Mouse (Mus musculus): ENCODE results near the gene Zfp787. TPM values are rescaled to one million over a fixed set of nuclear protein-coding genes. Genes with fewer than 3 reads are reported as not detected.
"Not testable (repeated sequence)": the region's sequence is repeated elsewhere in the genome, so short reads cannot be mapped to it uniquely, and the experiment has no call there.

Gene Zfp787
- polyA plus RNA-seq, 1 experiment, result 54.2 TPM

DNA sequence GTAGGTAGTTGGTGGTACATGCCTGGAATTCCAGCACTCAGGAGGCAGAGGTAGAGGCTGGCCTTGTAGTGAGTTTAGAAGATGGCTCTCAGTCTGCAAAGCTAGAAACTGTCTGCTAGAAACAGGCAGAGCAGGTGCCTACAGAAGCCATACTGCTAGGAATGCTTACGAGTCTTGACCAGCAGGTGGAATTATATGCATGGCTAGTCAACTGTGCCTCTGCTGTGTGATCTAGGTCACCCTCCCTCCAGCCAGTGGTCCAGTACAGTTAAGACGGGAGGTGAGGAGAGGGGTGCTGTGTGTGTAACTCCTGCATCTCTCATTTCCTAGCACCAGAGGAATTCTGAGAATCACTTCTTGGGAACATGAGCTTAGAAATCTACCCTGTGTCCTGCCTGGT, 31.0 kb upstream of the Zfp787 start:
- WGBS, result 26% methylated on average over 2 of the region's 2 CpGs
- Histone ChIP-seq H3K4me1 (ENCODE audit: control insufficient read depth, insufficient read depth, low read length) (peaks cover 37% of the 10 kb centered on the region), H3K36me3 (ENCODE audit: control insufficient read depth, insufficient read depth, low read length) (peaks cover 1% of the 10 kb centered on the region; the same call in 1 of the 2 replicates), H3K4me3 (ENCODE audit: insufficient read depth, low read depth, low read length) (no peak overlapping the region), H3K27me3 (replicated peaks; ENCODE audit: control insufficient read depth, insufficient read depth, low read length) (no peaks in the 10 kb centered on the region), H3K27ac (ENCODE audit: insufficient read depth, low read depth, low read length) (peak overlapping the region; percentile 45)
- TF ChIP-seq CTCF (conservative IDR thresholded peaks at IDR 0.05; ENCODE audit: insufficient read depth, insufficient read length, low read depth, low read length) (no peak; the same call in 1 of the 2 replicates), POLR2A (IDR thresholded peaks at IDR 0.05; ENCODE audit: low read depth, low read length) (no peak)
- DNase-seq, result peak; percentile 67

DNA sequence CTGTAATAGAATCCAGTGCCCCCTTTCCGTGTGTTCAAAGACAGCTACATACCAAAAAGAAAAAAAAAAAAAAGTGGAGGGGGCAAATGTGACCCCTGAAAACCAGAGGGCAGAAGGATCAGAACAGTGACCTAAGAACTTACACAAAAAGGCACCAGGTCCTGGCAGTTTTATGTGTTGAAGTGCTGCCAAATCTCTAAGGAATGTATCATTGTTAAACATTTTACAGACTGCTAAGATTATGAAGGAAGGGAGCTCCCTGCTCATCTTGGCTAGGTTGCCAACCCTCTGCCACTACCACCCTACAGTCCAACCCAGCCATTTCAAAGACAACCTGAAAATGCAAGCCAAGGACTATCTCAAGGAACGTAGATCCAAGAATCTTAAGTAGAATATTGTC, 30.4 kb upstream of the Zfp787 start:
- no peak overlapping the region for H3K4me3 ChIP-seq (ENCODE audit: insufficient read depth, low read depth, low read length)
- H3K27me3 ChIP-seq (replicated peaks; ENCODE audit: control insufficient read depth, insufficient read depth, low read length), result no peaks in the 10 kb centered on the region
- H3K27ac ChIP-seq (ENCODE audit: insufficient read depth, low read depth, low read length), result peak overlapping the region; percentile 51
- peak; percentile 79 for DNase-seq
- H3K4me1 ChIP-seq (ENCODE audit: control insufficient read depth, insufficient read depth, low read length), result peaks cover 37% of the 10 kb centered on the region
- H3K36me3 ChIP-seq (ENCODE audit: control insufficient read depth, insufficient read depth, low read length), result peaks cover 1% of the 10 kb centered on the region; the same call in 1 of the 2 replicates
- TF ChIP-seq POLR2A (IDR thresholded peaks at IDR 0.05; ENCODE audit: low read depth, low read length) (no peak), CTCF (conservative IDR thresholded peaks at IDR 0.05; ENCODE audit: insufficient read depth, insufficient read length, low read depth, low read length) (no peak)
- 60% methylated on average over 2 of the region's 2 CpGs for WGBS

DNA sequence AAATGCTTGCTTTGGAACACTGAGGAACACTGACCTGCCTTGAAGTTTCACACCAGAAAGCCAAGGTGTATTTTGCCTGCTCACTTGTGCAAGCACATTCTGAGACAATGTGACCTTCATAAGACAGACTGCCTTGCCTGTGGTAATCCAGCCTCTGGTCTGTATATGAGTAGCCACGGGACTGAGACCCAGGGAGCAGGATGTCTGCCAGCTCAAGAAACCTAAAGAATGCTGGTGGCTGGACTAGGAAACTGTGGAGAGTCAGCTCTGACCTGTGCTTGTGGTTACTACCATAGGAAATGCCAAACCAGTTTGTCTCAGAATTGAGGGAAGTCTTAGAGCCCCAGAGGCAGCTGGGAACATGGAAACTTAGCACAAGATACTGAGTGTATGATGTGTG, 29.6 kb upstream of the Zfp787 start:
- Histone ChIP-seq H3K27ac (ENCODE audit: insufficient read depth, low read depth, low read length) (peak overlapping the region; percentile 51), H3K4me1 (ENCODE audit: control insufficient read depth, insufficient read depth, low read length) (peaks cover 41% of the 10 kb centered on the region)
- WGBS, result 24% methylated on average over 1 of the region's 1 CpGs

DNA sequence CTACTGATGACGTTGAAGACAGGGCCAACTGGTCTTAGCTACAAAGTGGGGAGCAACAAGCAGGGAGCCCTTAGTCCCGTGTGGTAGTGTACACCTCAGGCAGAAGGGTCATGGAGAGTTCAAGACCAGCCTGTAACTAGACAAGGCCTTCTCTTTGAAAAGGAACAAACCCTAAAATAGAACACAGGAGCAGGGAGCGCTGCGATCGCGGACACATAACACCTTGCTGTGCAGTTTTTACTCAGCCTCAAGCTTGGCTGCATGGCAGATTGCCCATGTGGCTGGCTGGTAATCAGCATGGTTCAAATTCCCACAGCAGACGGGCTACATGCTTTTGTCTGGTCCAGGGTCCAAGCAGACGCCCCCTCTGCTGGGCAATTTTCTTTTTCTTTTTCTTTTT, 28.7 kb upstream of the Zfp787 start:
- no peak for TF ChIP-seq POLR2A (IDR thresholded peaks at IDR 0.05; ENCODE audit: low read depth, low read length)
- no peak for TF ChIP-seq CTCF (conservative IDR thresholded peaks at IDR 0.05; ENCODE audit: insufficient read depth, insufficient read length, low read depth, low read length)
- 44% methylated on average over 8 of the region's 8 CpGs for WGBS
- peaks cover 41% of the 10 kb centered on the region for H3K4me1 ChIP-seq (ENCODE audit: control insufficient read depth, insufficient read depth, low read length)
- peaks cover 1% of the 10 kb centered on the region; the same call in 1 of the 2 replicates for H3K36me3 ChIP-seq (ENCODE audit: control insufficient read depth, insufficient read depth, low read length)
- H3K4me3 ChIP-seq (ENCODE audit: insufficient read depth, low read depth, low read length), result no peak overlapping the region
- peak; percentile 89 for DNase-seq
- H3K27me3 ChIP-seq (replicated peaks; ENCODE audit: control insufficient read depth, insufficient read depth, low read length), result no peaks in the 10 kb centered on the region
- peak overlapping the region; percentile 83 for H3K27ac ChIP-seq (ENCODE audit: insufficient read depth, low read depth, low read length)

More for the DNA sequence above, 29.6 kb upstream of the Zfp787 start:
- H3K27me3 ChIP-seq (replicated peaks; ENCODE audit: control insufficient read depth, insufficient read depth, low read length), result no peaks in the 10 kb centered on the region
- no peak overlapping the region for H3K4me3 ChIP-seq (ENCODE audit: insufficient read depth, low read depth, low read length)
- no peak for DNase-seq
- peaks cover 1% of the 10 kb centered on the region; the same call in 1 of the 2 replicates for H3K36me3 ChIP-seq (ENCODE audit: control insufficient read depth, insufficient read depth, low read length)
- no peak for TF ChIP-seq CTCF (conservative IDR thresholded peaks at IDR 0.05; ENCODE audit: insufficient read depth, insufficient read length, low read depth, low read length)
- TF ChIP-seq POLR2A (IDR thresholded peaks at IDR 0.05; ENCODE audit: low read depth, low read length), result no peak

DNA sequence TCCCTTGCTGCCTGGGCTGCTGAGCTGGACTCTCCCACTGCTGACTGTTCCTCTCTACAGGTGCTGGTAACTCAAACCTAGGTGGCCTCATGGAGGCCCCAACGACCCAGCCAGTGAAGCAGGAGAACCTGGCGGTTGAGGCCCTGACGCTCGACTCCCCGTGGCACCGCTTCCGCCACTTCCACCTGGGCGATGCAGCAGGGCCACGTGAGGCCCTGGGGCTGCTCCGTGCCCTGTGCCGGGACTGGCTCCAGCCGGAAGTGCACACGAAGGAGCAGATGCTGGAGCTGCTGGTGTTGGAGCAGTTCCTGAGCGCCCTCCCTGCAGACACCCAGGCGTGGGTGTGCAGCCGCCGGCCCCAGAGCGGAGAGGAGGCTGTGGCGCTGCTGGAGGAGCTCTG, 28.0 kb upstream of the Zfp787 start:
- H3K36me3 ChIP-seq (ENCODE audit: control insufficient read depth, insufficient read depth, low read length), result peaks cover 1% of the 10 kb centered on the region; the same call in 1 of the 2 replicates
- WGBS, result 59% methylated on average over 19 of the region's 19 CpGs
- peak overlapping the region; percentile 83 for H3K27ac ChIP-seq (ENCODE audit: insufficient read depth, low read depth, low read length)
- TF ChIP-seq POLR2A (IDR thresholded peaks at IDR 0.05; ENCODE audit: low read depth, low read length), result no peak
- TF ChIP-seq CTCF (conservative IDR thresholded peaks at IDR 0.05; ENCODE audit: insufficient read depth, insufficient read length, low read depth, low read length), result no peak
- no peaks in the 10 kb centered on the region for H3K27me3 ChIP-seq (replicated peaks; ENCODE audit: control insufficient read depth, insufficient read depth, low read length)
- peak; percentile 83 for DNase-seq
- peak overlapping the region; percentile 4; the same call in 1 of the 2 replicates for H3K4me3 ChIP-seq (ENCODE audit: insufficient read depth, low read depth, low read length)
- H3K4me1 ChIP-seq (ENCODE audit: control insufficient read depth, insufficient read depth, low read length), result peaks cover 41% of the 10 kb centered on the region

DNA sequence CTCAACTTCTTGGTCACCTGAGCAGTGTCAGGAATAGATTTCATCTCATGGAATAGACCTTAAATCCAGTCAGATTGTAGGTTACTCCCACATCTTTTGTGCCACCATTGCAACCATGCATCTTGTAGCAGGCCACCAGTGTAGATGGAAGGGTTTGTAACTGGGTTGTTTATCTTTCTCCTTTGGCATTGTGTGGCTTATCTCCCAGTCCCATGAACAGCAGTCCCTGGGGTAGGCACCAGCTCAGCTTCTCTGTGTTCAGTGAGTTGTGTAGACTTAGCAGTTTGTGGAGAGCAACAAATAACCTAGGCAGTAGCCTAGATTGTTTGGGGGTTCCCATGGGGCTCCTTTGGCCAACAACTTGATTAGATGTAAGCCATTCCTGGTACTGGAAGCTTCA, 27.1 kb upstream of the Zfp787 start:
- Histone ChIP-seq H3K27me3 (replicated peaks; ENCODE audit: control insufficient read depth, insufficient read depth, low read length) (no peaks in the 10 kb centered on the region), H3K27ac (ENCODE audit: insufficient read depth, low read depth, low read length) (peak overlapping the region; percentile 29; the same call in 1 of the 2 replicates), H3K36me3 (ENCODE audit: control insufficient read depth, insufficient read depth, low read length) (no peaks in the 10 kb centered on the region), H3K4me3 (ENCODE audit: insufficient read depth, low read depth, low read length) (no peak overlapping the region), H3K4me1 (ENCODE audit: control insufficient read depth, insufficient read depth, low read length) (peaks cover 41% of the 10 kb centered on the region)
- TF ChIP-seq POLR2A (IDR thresholded peaks at IDR 0.05; ENCODE audit: low read depth, low read length), result no peak
- no peak for TF ChIP-seq CTCF (conservative IDR thresholded peaks at IDR 0.05; ENCODE audit: insufficient read depth, insufficient read length, low read depth, low read length)
- no peak for DNase-seq

DNA sequence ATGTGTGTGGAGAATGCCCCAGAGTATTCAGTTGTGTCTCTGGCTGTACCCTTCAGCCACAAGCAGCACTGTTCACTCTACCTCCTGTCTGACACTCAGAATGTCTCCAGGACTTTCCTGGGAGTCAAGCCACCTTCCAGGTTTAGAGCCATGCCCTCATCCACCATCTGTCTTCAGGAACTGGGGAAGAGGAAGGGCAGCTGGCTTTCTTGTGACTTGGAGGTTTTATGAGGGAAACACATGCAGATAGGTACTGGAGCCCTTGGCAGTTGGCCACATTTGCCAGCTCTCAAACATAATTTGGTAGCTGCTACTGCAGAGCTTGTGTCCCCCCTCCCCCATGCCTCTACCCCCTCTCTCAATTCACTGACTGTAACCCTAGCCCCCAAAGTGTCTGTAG, 23.2 kb upstream of the Zfp787 start:
- no peaks in the 10 kb centered on the region for H3K27me3 ChIP-seq (replicated peaks; ENCODE audit: control insufficient read depth, insufficient read depth, low read length)
- no peak overlapping the region for H3K27ac ChIP-seq (ENCODE audit: insufficient read depth, low read depth, low read length)
- no peak for TF ChIP-seq POLR2A (IDR thresholded peaks at IDR 0.05; ENCODE audit: low read depth, low read length)
- TF ChIP-seq CTCF (conservative IDR thresholded peaks at IDR 0.05; ENCODE audit: insufficient read depth, insufficient read length, low read depth, low read length), result no peak
- DNase-seq, result no peak
- no peak overlapping the region for H3K4me3 ChIP-seq (ENCODE audit: insufficient read depth, low read depth, low read length)
- peaks cover 15% of the 10 kb centered on the region for H3K4me1 ChIP-seq (ENCODE audit: control insufficient read depth, insufficient read depth, low read length)
- H3K36me3 ChIP-seq (ENCODE audit: control insufficient read depth, insufficient read depth, low read length), result no peaks in the 10 kb centered on the region; the same call in 1 of the 2 replicates

DNA sequence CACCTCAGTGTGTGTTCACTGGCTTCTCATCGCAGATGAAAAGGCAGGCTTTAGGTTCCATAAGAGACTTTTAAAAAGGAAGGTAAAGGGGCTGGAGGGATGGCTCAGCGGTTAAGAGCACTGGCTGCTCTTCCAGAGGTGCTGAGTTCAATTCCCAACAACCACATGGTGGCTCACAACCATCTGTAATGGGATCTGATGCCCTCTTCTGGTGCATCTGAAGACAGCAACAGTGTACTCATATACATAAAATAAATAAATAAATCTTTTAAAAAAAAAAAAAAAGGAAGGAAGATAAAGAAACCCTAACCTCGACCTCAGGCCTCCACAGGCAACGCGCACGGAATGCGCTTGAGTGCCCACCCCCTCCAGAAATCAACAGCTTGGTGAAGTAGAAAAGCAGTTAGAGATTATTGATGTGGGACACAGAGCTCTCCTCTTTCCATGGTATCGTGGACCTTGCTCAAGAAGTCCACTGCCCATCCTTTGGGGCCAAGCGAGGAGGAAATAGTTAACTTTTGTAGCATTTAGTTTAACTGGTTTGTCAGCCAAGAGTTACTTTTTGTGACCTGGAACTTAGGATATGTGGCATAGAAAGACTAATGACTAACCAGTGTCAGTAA, 18.7 kb upstream of the Zfp787 start:
- peak; percentile 81 for DNase-seq
- peak overlapping the region; percentile 62 for H3K27ac ChIP-seq (ENCODE audit: insufficient read depth, low read depth, low read length)
- not testable (repeated sequence) for H3K27me3 ChIP-seq (replicated peaks; ENCODE audit: control insufficient read depth, insufficient read depth, low read length); H3K36me3 ChIP-seq (ENCODE audit: control insufficient read depth, insufficient read depth, low read length); H3K4me3 ChIP-seq (ENCODE audit: insufficient read depth, low read depth, low read length)
- peaks cover 12% of the 10 kb centered on the region; the same call in 1 of the 2 replicates for H3K4me1 ChIP-seq (ENCODE audit: control insufficient read depth, insufficient read depth, low read length)
- WGBS, result 42% methylated on average over 9 of the region's 9 CpGs

Measured in kidney, adult 2 months (tissue).